20 mouse cellular contexts compared by ENCODE assay signal in genomic region chr11:89257893-89258292, GRCm38 (mm10). TPM values are rescaled to one million over a fixed set of nuclear protein-coding genes. Genes with fewer than 3 reads are reported as not detected.
DNase-seq lines count a peak whose midpoint lies in the region; ATAC-seq and TF ChIP-seq lines count a peak whose summit lies in the region.
"Had no signal": no experiment of that assay in that cellular context is flagged by ENCODE, and none has a peak within 500 bp of the region (broad histone marks: within the 10 kb centered on the region; RNA-seq: fewer than 3 reads in every experiment).

No protein-coding gene starts in this region.

- no peak for TF ChIP-seq CTCF in thymus, adult 2 months (IDR thresholded peaks at IDR 0.05; ENCODE audit: borderline replicate concordance, control insufficient read depth, extremely low read depth, insufficient read depth, low read length, poor library complexity)

- TF ChIP-seq POLR2A in thymus, adult 2 months (IDR thresholded peaks at IDR 0.05; ENCODE audit: control insufficient read depth, extremely low read depth, insufficient read depth, low read length, poor library complexity): no peak

- no peak overlapping the region for H3K4me3 ChIP-seq in heart, embryonic 12.5 days
- H3K4me3 ChIP-seq in embryonic facial prominence, embryonic 10.5 days: no peak overlapping the region
- H3K4me3 ChIP-seq in forebrain, embryonic 16.5 days (replicated peaks; ENCODE audit: low read length): no peak overlapping the region
- H3K4me3 ChIP-seq in thymus, adult 2 months (ENCODE audit: control insufficient read depth, insufficient read depth, low read length): no peak overlapping the region
- H3K4me3 ChIP-seq: layer of hippocampus, adult 2 months had no signal

- no peak overlapping the region for H3K4me2 ChIP-seq in heart, embryonic 12.5 days
- H3K4me2 ChIP-seq in forebrain, embryonic 16.5 days (ENCODE audit: low read length): no peak overlapping the region

- H3K9ac ChIP-seq in heart, embryonic 12.5 days: no peak overlapping the region
- no peak overlapping the region for H3K9ac ChIP-seq in forebrain, embryonic 16.5 days (replicated peaks; ENCODE audit: low read depth, low read length)

- peak; percentile 25; the same call in 1 of the 2 replicates for ATAC-seq in heart, embryonic 12.5 days (ENCODE audit: insufficient number of reproducible peaks, low FRiP score)
- ATAC-seq in forebrain, embryonic 16.5 days: peak; percentile 67

- no peaks in the 10 kb centered on the region for H3K36me3 ChIP-seq in heart, embryonic 12.5 days
- H3K36me3 ChIP-seq in embryonic facial prominence, embryonic 10.5 days (replicated peaks): no peaks in the 10 kb centered on the region
- no peaks in the 10 kb centered on the region for H3K36me3 ChIP-seq in forebrain, embryonic 16.5 days (ENCODE audit: control insufficient read depth, insufficient read depth)
- no peaks in the 10 kb centered on the region for H3K36me3 ChIP-seq in thymus, adult 2 months (ENCODE audit: control insufficient read depth, insufficient read depth, low read length)

- H3K9me3 ChIP-seq in heart, embryonic 12.5 days (replicated peaks): no peaks in the 10 kb centered on the region
- H3K9me3 ChIP-seq in embryonic facial prominence, embryonic 10.5 days: no peaks in the 10 kb centered on the region
- no peaks in the 10 kb centered on the region for H3K9me3 ChIP-seq in forebrain, embryonic 16.5 days (ENCODE audit: control insufficient read depth, low read length)

- DNase-seq in heart, adult 9 months (ENCODE audit: low spot score in 2 of 2): no peak
- peak; percentile 29 for DNase-seq in left cerebral cortex, postnatal 4 days
- DNase-seq in left cerebral cortex, adult 9 months (ENCODE audit: low spot score in 2 of 2): no peak
- DNase-seq in embryonic facial prominence, embryonic 10.5 days (ENCODE audit: low spot score): peak; percentile 13
- no peak for DNase-seq in thymus, adult 2 months
- DNase-seq: adrenal gland, postnatal 36 days; B cell, adult 2 months; cerebellum, adult 18-20 months; embryo, embryonic 11 days; kidney, adult 11 months; kidney, postnatal 14 days; liver; lung, postnatal 14 days; thymus, postnatal 36 days had no signal

- intact Hi-C loops in left cerebral cortex, postnatal 4 days (cut with DNase I): no loop called here

- H3K27ac ChIP-seq in heart, embryonic 12.5 days (ENCODE audit: poor library complexity, severe bottlenecking): 0 out of 2 replicates have a peak overlapping the region, but pooled peaks have one; percentile 14
- H3K27ac ChIP-seq in embryonic facial prominence, embryonic 10.5 days (replicated peaks): no peak overlapping the region
- no peak overlapping the region for H3K27ac ChIP-seq in forebrain, embryonic 16.5 days (ENCODE audit: low read length)
- H3K27ac ChIP-seq in thymus, adult 2 months (ENCODE audit: control insufficient read depth, insufficient read depth, low read length): no peak overlapping the region
- H3K27ac ChIP-seq: layer of hippocampus, adult 2 months had no signal

- no peaks in the 10 kb centered on the region for H3K27me3 ChIP-seq in heart, embryonic 12.5 days (replicated peaks)
- H3K27me3 ChIP-seq in embryonic facial prominence, embryonic 10.5 days (replicated peaks; ENCODE audit: low read depth, poor library complexity, severe bottlenecking): no peaks in the 10 kb centered on the region
- no peaks in the 10 kb centered on the region for H3K27me3 ChIP-seq in forebrain, embryonic 16.5 days (replicated peaks; ENCODE audit: control insufficient read depth, insufficient read depth, low read length)
- no peaks in the 10 kb centered on the region for H3K27me3 ChIP-seq in thymus, adult 2 months (ENCODE audit: control insufficient read depth, insufficient read depth, low read length)

- peaks cover 21% of the 10 kb centered on the region for H3K4me1 ChIP-seq in heart, embryonic 12.5 days (replicated peaks)
- peaks cover 12% of the 10 kb centered on the region for H3K4me1 ChIP-seq in embryonic facial prominence, embryonic 10.5 days
- peaks cover 14% of the 10 kb centered on the region; the same call in 1 of the 2 replicates for H3K4me1 ChIP-seq in forebrain, embryonic 16.5 days (replicated peaks; ENCODE audit: control insufficient read depth, insufficient read depth, low read length)
- H3K4me1 ChIP-seq in thymus, adult 2 months (replicated peaks; ENCODE audit: control insufficient read depth, insufficient read depth, low read length): no peaks in the 10 kb centered on the region

- WGBS in heart, embryonic 12.5 days: 27% methylated on average over 2 of the region's 2 CpGs
- 65% methylated on average over 2 of the region's 2 CpGs for WGBS in embryonic facial prominence, embryonic 10.5 days
- 36% methylated on average over 2 of the region's 2 CpGs for WGBS in forebrain, embryonic 16.5 days
- WGBS in thymus, adult 2 months: 88% methylated on average over 2 of the region's 2 CpGs

RNA-seq across cellular contexts. Expression of gene Nog, which starts 44.2 kb away (rescaled TPM):
- 1.1 and 1.7 TPM in 2 replicates for polyA plus RNA-seq in heart, embryonic 12.5 days (2016; fragmentation: Nextera tagmentation; extraction: Ambion mirVana)
- 1 to 10 TPM; 7.1 to 8.1 TPM for total RNA-seq in left cerebral cortex, postnatal 4 days (2021)
- polyA plus RNA-seq in embryonic facial prominence, embryonic 10.5 days (2016; fragmentation: Nextera tagmentation; extraction: Ambion mirVana): 1.1 and 1.2 TPM in 2 replicates
- polyA plus RNA-seq in forebrain, embryonic 16.5 days (2015; fragmentation: Nextera tagmentation; extraction: Ambion mirVana): 1.7 and 2.3 TPM in 2 replicates
- polyA plus RNA-seq in thymus, adult 2 months (2012; rRNA removed): 0.26 and 0.53 TPM in 2 replicates
- total RNA-seq: megakaryocyte-erythroid progenitor cell, adult 5-6 weeks had no signal
- polyA plus RNA-seq: liver, embryonic 16.5 days; testis, adult 2 months had no signal

Comparison
In these comparisons a context has a peak if more than half of its experiments do, and no peak if none do; other contexts are left out.
1. DNase-seq: peak in left cerebral cortex, postnatal 4 days (single experiment) and embryonic facial prominence, embryonic 10.5 days (single experiment); none in heart, adult 9 months (0 of 2), left cerebral cortex, adult 9 months (0 of 2) and thymus, adult 2 months (single experiment).